Mouse (Mus musculus) hindbrain, embryonic 16.5 days (tissue): ENCODE data around the gene Pogz. TPM values are rescaled to one million over a fixed set of nuclear protein-coding genes. Genes with fewer than 3 reads are reported as not detected.

Source experiments
- ATAC-seq: fragments of 200-750 bp; cut with Nextera tagmentation; 2 replicates; pipeline ENCODE4 v1.8.0; 2017; ENCODE audit warnings: moderate TSS enrichment, moderate library complexity
- H3K27ac ChIP-seq: fragments of 300-500 bp; sonication (generic); 2 replicates; pipeline ENCODE4 v1.5.1; 2014; ENCODE audit warnings: low read depth, mild to moderate bottlenecking, control low read depth, low read length, moderate library complexity
- H3K27me3 ChIP-seq: fragments of 300-500 bp; sonication (generic); replicated peaks from 2 replicates; pipeline ENCODE4 v1.6.1; 2014; ENCODE audit warnings: low read length; ENCODE audit not compliant: control insufficient read depth, insufficient read depth
- H3K36me3 ChIP-seq: fragments of 300-500 bp; sonication (generic); 2 replicates; pipeline ENCODE4 v1.6.1; 2014; ENCODE audit warnings: mild to moderate bottlenecking, low read length, moderate library complexity, mixed read lengths; ENCODE audit not compliant: control insufficient read depth, insufficient read depth
- H3K4me1 ChIP-seq: fragments of 300-500 bp; sonication (generic); 2 replicates; pipeline ENCODE4 v1.6.1; 2014; ENCODE audit warnings: low read depth, low read length; ENCODE audit not compliant: control insufficient read depth, insufficient read depth
- H3K4me2 ChIP-seq: fragments of 300-500 bp; sonication (generic); 2 replicates; pipeline ENCODE4 v1.6.1; 2014; ENCODE audit warnings: mild to moderate bottlenecking, low read length, control low read depth, moderate library complexity
- H3K4me3 ChIP-seq: fragments of 300-500 bp; sonication (generic); 2 replicates; pipeline ENCODE4 v1.5.1; 2014; ENCODE audit warnings: mild to moderate bottlenecking, low read length, control low read depth, moderate library complexity
- H3K9ac ChIP-seq: fragments of 300-500 bp; sonication (generic); 2 replicates; pipeline ENCODE4 v1.6.1; 2014; ENCODE audit warnings: low read depth, mild to moderate bottlenecking, control low read depth, low read length, moderate library complexity
- H3K9me3 ChIP-seq: fragments of 300-500 bp; sonication (generic); 2 replicates; pipeline ENCODE4 v1.6.1; 2014; ENCODE audit warnings: mild to moderate bottlenecking, low read length, moderate library complexity; ENCODE audit not compliant: control insufficient read depth
- WGBS: fragments of 180-500 bp; shearing (Covaris S2); extraction: QIAGEN DNeasy Blood & Tissue Kit; methylation state at CpG from one replicate; pipeline ENCODE4 v1.1.7; 2014; 5-methylcytosine and 5-hydroxymethylcytosine counted together
- polyA plus RNA-seq: library from polyadenylated mRNA; unstranded; fragments of >200 nt; fragmentation: Nextera tagmentation; extraction: Ambion mirVana; gene quantifications from 2 replicates; pipeline ENCODE4 v1.2.1, GENCODE M21; 2015

The Pogz gene
- polyA plus RNA-seq, 1 experiment from 2014 or later = 16.4 TPM

DNA sequence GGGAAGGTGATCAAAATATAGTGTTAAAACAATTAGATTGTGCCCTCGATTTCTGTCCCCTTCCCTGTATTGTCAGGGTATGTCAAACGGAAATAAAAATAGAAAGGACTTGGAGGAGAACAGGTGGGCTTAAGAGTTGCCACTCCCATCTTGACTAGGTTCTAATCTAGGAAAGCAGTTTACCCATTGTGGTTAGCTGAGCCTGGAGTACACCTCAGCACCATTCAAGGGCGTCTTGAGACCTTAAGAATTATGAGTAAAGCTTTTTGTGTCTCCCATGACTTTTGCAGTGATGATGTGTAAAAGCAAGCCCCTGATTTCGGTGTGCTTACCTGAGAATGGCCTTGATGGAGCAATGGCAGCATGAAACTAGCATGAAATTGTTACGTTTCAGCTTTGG lies 1.7 kb downstream of the Pogz start:
- peak overlapping the region; percentile 66 for H3K4me3 ChIP-seq
- H3K4me1 ChIP-seq = peaks cover 12% of the 10 kb centered on the region
- no peaks in the 10 kb centered on the region for H3K9me3 ChIP-seq
- peak overlapping the region; percentile 65 for H3K4me2 ChIP-seq
- H3K36me3 ChIP-seq = no peaks in the 10 kb centered on the region
- H3K9ac ChIP-seq = peak overlapping the region; percentile 87
- peak overlapping the region; percentile 60; the same call in 1 of the 2 replicates for H3K27ac ChIP-seq
- H3K27me3 ChIP-seq = no peaks in the 10 kb centered on the region
- 73% methylated on average over 5 of the region's 5 CpGs for WGBS
- no peak for ATAC-seq

DNA sequence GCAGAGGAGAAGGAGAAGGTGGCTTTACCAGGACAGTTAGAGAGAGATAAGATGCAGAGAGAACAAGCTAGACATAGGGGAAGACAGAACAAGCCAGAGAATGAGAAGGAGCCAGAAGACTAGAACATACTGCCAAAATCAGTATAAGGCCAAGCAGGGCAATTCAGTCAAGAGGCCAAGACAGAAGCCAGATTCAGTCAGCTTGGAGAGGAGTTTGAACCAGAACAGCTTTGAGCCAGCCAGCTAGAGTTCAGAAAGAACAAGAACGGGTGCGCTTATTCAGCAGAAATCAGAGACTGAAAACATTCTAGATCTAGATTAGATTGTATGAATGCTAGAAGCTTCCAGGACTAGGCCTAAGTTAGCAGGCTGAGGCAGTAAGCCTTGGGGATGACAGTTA lies 10.0 kb downstream of the Pogz start:
- no peak for ATAC-seq
- 94% methylated on average over 2 of the region's 2 CpGs for WGBS
- Histone ChIP-seq H3K27me3 (no peaks in the 10 kb centered on the region), H3K9me3 (no peaks in the 10 kb centered on the region), H3K4me1 (peaks cover 6% of the 10 kb centered on the region; the same call in 1 of the 2 replicates), H3K9ac (no peak overlapping the region), H3K27ac (no peak overlapping the region), H3K4me2 (no peak overlapping the region), H3K4me3 (no peak overlapping the region), H3K36me3 (no peaks in the 10 kb centered on the region)

DNA sequence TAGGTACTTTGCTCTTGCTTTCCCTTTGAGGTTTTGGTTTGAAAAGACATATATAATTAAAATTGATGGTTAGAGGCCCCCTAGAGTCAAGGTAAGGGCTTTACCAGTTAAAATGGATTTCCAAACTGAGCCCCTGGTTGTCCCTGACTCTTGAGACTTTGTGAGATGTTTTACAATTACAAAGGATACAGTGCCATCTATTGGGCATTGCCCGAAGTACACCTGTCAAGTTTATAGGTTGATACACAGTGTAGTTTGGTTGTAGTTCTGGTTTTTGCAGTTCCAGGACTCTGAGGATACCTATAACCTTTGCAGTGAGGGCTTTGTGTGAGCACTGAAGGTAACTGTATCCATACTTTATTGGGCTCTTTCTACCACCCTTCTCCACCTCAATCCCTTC lies 12.0 kb downstream of the Pogz start:
- peak; percentile 59 for ATAC-seq

DNA sequence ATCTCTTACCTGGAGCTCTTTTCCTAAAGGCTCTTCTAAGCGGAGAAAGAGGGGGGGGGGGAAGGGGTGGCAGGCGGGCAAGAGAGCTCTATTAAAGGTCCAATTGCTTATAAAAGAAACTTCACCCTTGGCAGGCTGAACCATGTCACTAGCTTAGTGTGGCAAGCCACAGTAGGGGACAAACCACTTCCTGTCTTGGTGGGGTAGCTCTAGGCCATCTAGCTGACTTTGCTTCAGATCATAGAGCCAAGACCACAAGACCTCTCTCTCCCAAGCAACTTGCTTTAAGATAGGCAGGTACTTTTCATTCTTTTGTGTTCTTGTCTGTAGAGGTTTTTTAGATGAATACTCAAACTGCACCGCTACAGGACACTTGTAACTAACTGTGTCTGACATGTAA lies 14.4 kb downstream of the Pogz start:
- H3K4me1 ChIP-seq = peaks cover 6% of the 10 kb centered on the region; the same call in 1 of the 2 replicates
- no peaks in the 10 kb centered on the region for H3K27me3 ChIP-seq
- H3K36me3 ChIP-seq = peaks cover 19% of the 10 kb centered on the region
- H3K4me2 ChIP-seq = no peak overlapping the region
- H3K27ac ChIP-seq = no peak overlapping the region
- H3K4me3 ChIP-seq = no peak overlapping the region
- H3K9me3 ChIP-seq = no peaks in the 10 kb centered on the region
- 72% methylated on average over 3 of the region's 3 CpGs for WGBS
- H3K9ac ChIP-seq = no peak overlapping the region
- no peak for ATAC-seq

More for the DNA sequence above, 12.0 kb downstream of the Pogz start:
- Histone ChIP-seq H3K4me2 (no peak overlapping the region), H3K27me3 (no peaks in the 10 kb centered on the region), H3K4me1 (peaks cover 6% of the 10 kb centered on the region; the same call in 1 of the 2 replicates), H3K36me3 (peaks cover 4% of the 10 kb centered on the region), H3K27ac (no peak overlapping the region), H3K4me3 (no peak overlapping the region), H3K9ac (no peak overlapping the region), H3K9me3 (no peaks in the 10 kb centered on the region)
- 22% methylated on average over 1 of the region's 1 CpGs for WGBS

DNA sequence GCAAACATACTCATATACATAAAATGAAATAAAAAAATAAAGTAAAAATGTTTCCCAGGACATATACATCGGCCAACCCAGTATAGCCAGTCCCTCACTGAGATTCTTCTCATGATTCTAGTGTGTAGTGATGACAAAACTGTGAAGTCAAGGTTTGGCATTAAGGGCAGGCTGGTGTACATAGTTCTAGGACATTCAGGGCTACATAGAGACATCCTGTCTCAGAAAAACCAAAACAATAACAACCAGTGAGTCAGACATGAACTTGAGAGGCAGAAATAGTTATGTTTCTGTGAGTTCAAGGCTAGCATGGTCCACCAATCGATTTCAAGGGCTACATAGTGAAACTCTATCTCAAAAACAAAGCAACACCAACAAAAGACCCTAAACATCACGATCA lies 14.8 kb downstream of the Pogz start:
- H3K4me1 ChIP-seq = peaks cover 6% of the 10 kb centered on the region; the same call in 1 of the 2 replicates
- ATAC-seq = no peak
- H3K4me2 ChIP-seq = no peak overlapping the region
- no peaks in the 10 kb centered on the region for H3K27me3 ChIP-seq
- no peak overlapping the region for H3K9ac ChIP-seq
- 83% methylated on average over 3 of the region's 3 CpGs for WGBS
- no peak overlapping the region for H3K27ac ChIP-seq
- peaks cover 22% of the 10 kb centered on the region for H3K36me3 ChIP-seq
- H3K9me3 ChIP-seq = no peaks in the 10 kb centered on the region
- H3K4me3 ChIP-seq = no peak overlapping the region

DNA sequence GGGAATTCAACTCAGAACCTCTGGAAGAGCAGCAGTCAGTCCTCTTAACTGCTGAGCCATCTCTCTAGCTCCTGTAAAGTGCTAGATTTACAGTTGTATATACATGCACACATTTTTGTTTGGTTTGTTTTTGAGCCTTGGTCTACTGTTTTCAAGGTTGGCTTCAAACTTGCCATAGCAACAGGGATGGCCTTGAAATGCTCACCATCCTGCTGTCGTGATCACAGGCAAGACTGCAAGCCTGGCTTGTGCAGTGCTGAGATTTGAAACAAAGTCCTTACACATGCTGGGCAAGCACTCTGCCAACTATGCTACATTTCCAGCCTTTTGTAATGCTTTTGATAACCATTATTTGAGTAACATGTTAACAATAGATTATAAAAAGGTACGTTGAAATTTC lies 22.1 kb downstream of the Pogz start:
- Histone ChIP-seq H3K27ac (no peak overlapping the region), H3K4me2 (no peak overlapping the region), H3K36me3 (peaks cover 40% of the 10 kb centered on the region), H3K9ac (no peak overlapping the region), H3K9me3 (no peaks in the 10 kb centered on the region), H3K4me3 (no peak overlapping the region), H3K4me1 (no peaks in the 10 kb centered on the region), H3K27me3 (no peaks in the 10 kb centered on the region)
- 83% methylated on average over 2 of the region's 2 CpGs for WGBS
- no peak for ATAC-seq

DNA sequence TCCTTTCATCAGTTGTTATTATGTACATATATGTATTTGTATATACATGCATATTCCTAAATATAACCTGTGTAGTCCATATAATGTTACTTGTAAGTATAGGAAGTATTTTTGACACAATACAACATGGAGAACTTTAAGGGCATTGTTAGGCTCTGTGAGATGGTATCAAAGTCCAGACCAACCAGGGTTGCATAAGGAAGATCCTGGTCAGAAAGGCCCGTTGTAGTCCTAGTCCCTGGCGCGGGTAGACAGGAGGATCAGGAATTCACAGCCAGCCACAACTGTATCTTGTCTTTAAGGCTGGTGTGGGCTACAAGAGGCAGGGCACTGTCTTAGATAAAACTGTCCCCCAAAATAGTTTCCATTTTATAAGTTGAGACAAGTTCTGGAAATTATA lies 31.6 kb downstream of the Pogz start:
- ATAC-seq = no peak
- H3K27me3 ChIP-seq = no peaks in the 10 kb centered on the region
- WGBS = 99% methylated on average over 3 of the region's 3 CpGs
- H3K36me3 ChIP-seq = peaks cover 42% of the 10 kb centered on the region
- H3K9ac ChIP-seq = no peak overlapping the region
- H3K9me3 ChIP-seq = no peaks in the 10 kb centered on the region
- H3K4me3 ChIP-seq = no peak overlapping the region
- no peaks in the 10 kb centered on the region for H3K4me1 ChIP-seq
- H3K27ac ChIP-seq = no peak overlapping the region
- H3K4me2 ChIP-seq = no peak overlapping the region

DNA sequence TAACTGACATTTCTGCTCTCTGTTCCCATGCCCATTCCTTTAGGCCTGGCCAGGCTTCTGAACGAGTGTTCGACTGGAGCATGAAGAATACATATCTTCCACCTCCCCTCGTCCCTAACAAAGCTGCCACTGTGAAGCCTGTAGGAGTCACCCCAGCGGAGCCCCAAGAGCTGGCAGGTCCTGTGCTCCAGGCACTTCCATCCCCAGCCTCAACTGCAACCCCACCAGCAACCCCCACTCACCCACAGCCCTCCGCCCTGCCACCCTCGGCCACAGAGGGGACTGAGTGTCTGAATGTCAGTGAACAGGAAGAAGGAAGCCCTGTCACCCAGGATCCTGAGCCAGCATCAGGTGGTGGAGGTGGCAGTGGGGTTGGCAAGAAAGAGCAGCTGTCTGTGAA lies 41.3 kb downstream of the Pogz start:
- WGBS = 88% methylated on average over 6 of the region's 6 CpGs
- Histone ChIP-seq H3K27ac (no peak overlapping the region), H3K9ac (no peak overlapping the region), H3K4me3 (no peak overlapping the region), H3K9me3 (no peaks in the 10 kb centered on the region), H3K36me3 (peaks cover 77% of the 10 kb centered on the region), H3K4me1 (no peaks in the 10 kb centered on the region), H3K4me2 (no peak overlapping the region), H3K27me3 (no peaks in the 10 kb centered on the region)
- ATAC-seq = no peak

DNA sequence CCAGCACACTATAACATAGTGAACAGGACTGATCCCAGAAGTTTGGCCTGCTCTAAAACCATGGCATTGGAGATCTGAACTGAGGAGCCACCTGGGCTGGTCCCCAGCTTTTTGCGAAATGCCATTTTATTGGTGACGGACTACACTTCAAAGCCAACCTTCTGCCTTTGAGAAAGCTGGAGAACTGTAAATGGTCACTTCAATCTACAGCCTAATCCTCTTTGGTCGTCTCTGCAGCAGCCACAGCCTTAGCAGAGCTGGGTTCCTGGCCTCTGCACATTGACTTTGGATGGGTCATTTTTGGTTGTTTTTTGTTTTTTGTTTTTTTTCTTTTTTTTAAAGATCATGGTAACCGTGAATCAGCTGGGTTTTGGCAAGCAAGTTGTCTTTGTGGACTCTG lies 44.5 kb downstream of the Pogz start:
- Histone ChIP-seq H3K9ac (no peak overlapping the region), H3K36me3 (peaks cover 62% of the 10 kb centered on the region), H3K9me3 (no peaks in the 10 kb centered on the region), H3K4me3 (no peak overlapping the region), H3K4me1 (peaks cover 11% of the 10 kb centered on the region), H3K27ac (no peak overlapping the region), H3K27me3 (no peaks in the 10 kb centered on the region), H3K4me2 (no peak overlapping the region)
- no peak for ATAC-seq
- 81% methylated on average over 4 of the region's 4 CpGs for WGBS

DNA sequence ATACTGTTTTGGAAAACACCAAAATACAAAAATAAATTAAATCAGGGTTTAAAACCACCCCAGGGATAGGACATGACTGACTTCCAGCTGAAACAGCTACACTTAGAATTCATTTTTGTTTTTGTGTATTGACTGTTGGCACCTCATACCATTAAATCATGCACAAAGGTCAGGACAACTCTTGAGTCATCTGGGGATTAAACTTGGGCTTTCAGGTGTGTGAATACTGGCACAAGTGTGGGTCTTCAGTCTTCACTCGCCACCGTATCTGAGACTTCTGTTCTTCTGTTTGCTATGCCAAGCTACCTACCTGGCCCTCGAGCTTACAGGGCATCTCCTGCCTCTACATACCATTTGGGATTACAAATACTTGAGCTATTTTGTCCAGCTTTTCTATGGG lies 45.2 kb downstream of the Pogz start:
- Histone ChIP-seq H3K9ac (no peak overlapping the region), H3K27ac (no peak overlapping the region), H3K4me2 (no peak overlapping the region), H3K4me3 (no peak overlapping the region), H3K9me3 (no peaks in the 10 kb centered on the region), H3K4me1 (peaks cover 15% of the 10 kb centered on the region), H3K27me3 (no peaks in the 10 kb centered on the region), H3K36me3 (peaks cover 55% of the 10 kb centered on the region)
- 95% methylated on average over 3 of the region's 3 CpGs for WGBS
- no peak for ATAC-seq
